ENCODE assay signal across 10 mouse cellular contexts in genomic region chr5:125158232-125158961, GRCm38 (mm10). TPM values are rescaled to one million over a fixed set of nuclear protein-coding genes. Genes with fewer than 3 reads are reported as not detected.
DNase-seq lines count a peak whose midpoint lies in the region; ATAC-seq lines count a peak whose summit lies in the region.
"Had no signal": no experiment of that assay in that cellular context is flagged by ENCODE, and none has a peak within 500 bp of the region (broad histone marks: within the 10 kb centered on the region; RNA-seq: fewer than 3 reads in every experiment).

No protein-coding gene starts in this region.

- intact Hi-C loops in heart, postnatal 10 days (cut with DNase I) = no loop called here

- peak; percentile 98 for DNase-seq in heart, adult 11 months
- DNase-seq in heart, postnatal 10 days = no peak
- peak; percentile 60 to 85 for DNase-seq in kidney, postnatal 25 days
- DNase-seq in layer of hippocampus, adult 8-10 months (ENCODE audit: low spot score in 2 of 2) = no peak

- WGBS in heart, embryonic 12.5 days = 14% methylated on average over 21 of the region's 21 CpGs
- WGBS in midbrain, embryonic 12.5 days = 15% methylated on average over 21 of the region's 21 CpGs
- WGBS in stomach, embryonic 16.5 days = 13% methylated on average over 21 of the region's 21 CpGs

- no peaks in the 10 kb centered on the region for H3K9me3 ChIP-seq in heart, embryonic 12.5 days (replicated peaks)
- H3K9me3 ChIP-seq in midbrain, embryonic 12.5 days = no peaks in the 10 kb centered on the region
- H3K9me3 ChIP-seq in stomach, embryonic 16.5 days (replicated peaks; ENCODE audit: control insufficient read depth, low read length) = no peaks in the 10 kb centered on the region

- H3K4me2 ChIP-seq in heart, embryonic 12.5 days = peak overlapping the region; percentile 51
- H3K4me2 ChIP-seq in midbrain, embryonic 12.5 days (replicated peaks) = peak overlapping the region; percentile 34
- H3K4me2 ChIP-seq in stomach, embryonic 16.5 days (ENCODE audit: low read depth, low read length) = peak overlapping the region; percentile 54

- no peak overlapping the region for H3K4me3 ChIP-seq in brown adipose tissue, adult 24 weeks (ENCODE audit: insufficient read depth, low read depth, low read length)
- no peak overlapping the region for H3K4me3 ChIP-seq in heart, embryonic 12.5 days
- H3K4me3 ChIP-seq in midbrain, embryonic 12.5 days = no peak overlapping the region
- 0 out of 2 replicates have a peak overlapping the region, but pooled peaks have one; percentile 7 for H3K4me3 ChIP-seq in stomach, embryonic 16.5 days (replicated peaks; ENCODE audit: low read length)

- H3K36me3 ChIP-seq in heart, embryonic 12.5 days = no peaks in the 10 kb centered on the region
- H3K36me3 ChIP-seq in midbrain, embryonic 12.5 days = no peaks in the 10 kb centered on the region
- no peaks in the 10 kb centered on the region for H3K36me3 ChIP-seq in stomach, embryonic 16.5 days (ENCODE audit: control insufficient read depth, insufficient read depth, low read length)

- peaks cover 51% of the 10 kb centered on the region for H3K4me1 ChIP-seq in brown adipose tissue, adult 24 weeks (ENCODE audit: control insufficient read depth, insufficient read depth, insufficient read length, low read length)
- peaks cover 84% of the 10 kb centered on the region for H3K4me1 ChIP-seq in heart, embryonic 12.5 days (replicated peaks)
- peaks cover 92% of the 10 kb centered on the region for H3K4me1 ChIP-seq in midbrain, embryonic 12.5 days
- H3K4me1 ChIP-seq in stomach, embryonic 16.5 days (ENCODE audit: control insufficient read depth, insufficient read depth, low read length) = peaks cover 86% of the 10 kb centered on the region

- H3K9ac ChIP-seq in heart, embryonic 12.5 days = peak overlapping the region; percentile 60
- peak overlapping the region; percentile 41 for H3K9ac ChIP-seq in midbrain, embryonic 12.5 days (replicated peaks)
- peak overlapping the region; percentile 60 for H3K9ac ChIP-seq in stomach, embryonic 16.5 days (ENCODE audit: low read length)

- H3K27me3 ChIP-seq in heart, embryonic 12.5 days (replicated peaks) = no peaks in the 10 kb centered on the region
- no peaks in the 10 kb centered on the region for H3K27me3 ChIP-seq in midbrain, embryonic 12.5 days
- no peaks in the 10 kb centered on the region for H3K27me3 ChIP-seq in stomach, embryonic 16.5 days (ENCODE audit: control insufficient read depth, insufficient read depth, low read length)
- H3K27me3 ChIP-seq: Patski had no signal

- peak overlapping the region; percentile 15 for H3K27ac ChIP-seq in brown adipose tissue, adult 24 weeks (replicated peaks; ENCODE audit: low read depth, low read length)
- H3K27ac ChIP-seq in heart, embryonic 12.5 days (ENCODE audit: poor library complexity, severe bottlenecking) = peak overlapping the region; percentile 88
- H3K27ac ChIP-seq in midbrain, embryonic 12.5 days (replicated peaks) = peak overlapping the region; percentile 91
- H3K27ac ChIP-seq in stomach, embryonic 16.5 days (ENCODE audit: low read length) = peak overlapping the region; percentile 83
- H3K27ac ChIP-seq: macrophage had no signal

- ATAC-seq in heart, embryonic 12.5 days (ENCODE audit: insufficient number of reproducible peaks, low FRiP score) = peak; percentile 23; the same call in 1 of the 2 replicates
- ATAC-seq in midbrain, embryonic 12.5 days (ENCODE audit: low FRiP score, low read depth) = peak; percentile 13
- ATAC-seq in stomach, embryonic 16.5 days (ENCODE audit: insufficient read depth, low FRiP score) = peak; percentile 22; the same call in 1 of the 2 replicates

RNA-seq across cellular contexts. Expression of gene Ncor2, which starts 20.6 kb away (rescaled TPM):
- 100 to 1,000 TPM; 112 to 125 TPM for total RNA-seq in heart, postnatal 10 days (2021)
- 19.5 and 26.5 TPM in 2 replicates for polyA plus RNA-seq in brown adipose tissue, adult 24 weeks (2012; ENCODE audit: insufficient read depth, insufficient read length, missing spikeins)
- polyA plus RNA-seq in heart, embryonic 12.5 days (2016; fragmentation: Nextera tagmentation; extraction: Ambion mirVana) = 17.0 and 18.6 TPM in 2 replicates
- polyA plus RNA-seq in midbrain, embryonic 12.5 days (2016; fragmentation: Nextera tagmentation; extraction: Ambion mirVana) = 24.5 and 25.1 TPM in 2 replicates
- 21.4 and 24.6 TPM in 2 replicates for polyA plus RNA-seq in stomach, embryonic 16.5 days (2015; fragmentation: Nextera tagmentation; extraction: Ambion mirVana)
- total RNA-seq in layer of hippocampus, adult 8-10 months (2022) = 100 to 1,000 TPM; 246 to 324 (median 271) TPM

Comparison
In these comparisons a context has a peak if more than half of its experiments do, and no peak if none do; other contexts are left out.
1. DNase-seq: peak in heart, adult 11 months (single experiment) and kidney, postnatal 25 days (2 of 2); none in heart, postnatal 10 days (0 of 2) and layer of hippocampus, adult 8-10 months (0 of 2).
2. H3K27ac ChIP-seq: peak in every context shown above with its lines; median percentile 91 in midbrain, embryonic 12.5 days; 88 in heart, embryonic 12.5 days; 83 in stomach, embryonic 16.5 days; 15 in brown adipose tissue, adult 24 weeks.
3. Peak in every context shown above with its lines, with median percentiles within 50 percentile points of each other: ATAC-seq, H3K4me2 ChIP-seq and H3K9ac ChIP-seq.